Mouse (Mus musculus) midbrain, embryonic 11.5 days (tissue): ENCODE measurements around the gene Ergic1. TPM values are rescaled to one million over a fixed set of nuclear protein-coding genes. Genes with fewer than 3 reads are reported as not detected.

ENCODE experiments used
- ATAC-seq: fragments of 200-750 bp; cut with Nextera tagmentation; 2 replicates; pipeline ENCODE4 v1.8.0; 2017; ENCODE audit warnings: moderate TSS enrichment, moderate library complexity; ENCODE audit not compliant: low FRiP score
- DNase-seq: peaks from one replicate; pipeline ENCODE4 v3.0.0; 2015; ENCODE audit warnings: low spot score; ENCODE audit errors: missing footprints
- H3K27ac ChIP-seq: fragments of 300-500 bp; sonication (generic); 2 replicates; pipeline ENCODE4 v1.5.1; 2014; ENCODE audit warnings: low read depth, low read length
- H3K27me3 ChIP-seq: fragments of 300-500 bp; sonication (generic); 2 replicates; pipeline ENCODE4 v1.6.1; 2014; ENCODE audit warnings: mild to moderate bottlenecking, low read length, moderate library complexity, mixed read lengths; ENCODE audit not compliant: control insufficient read depth, insufficient read depth
- H3K36me3 ChIP-seq: fragments of 300-500 bp; sonication (generic); 2 replicates; pipeline ENCODE4 v1.6.1; 2014; ENCODE audit warnings: mild to moderate bottlenecking, low read length, moderate library complexity, mixed read lengths; ENCODE audit not compliant: control insufficient read depth, insufficient read depth
- H3K4me1 ChIP-seq: fragments of 300-500 bp; sonication (generic); 2 replicates; pipeline ENCODE4 v1.6.1; 2014; ENCODE audit warnings: low read length; ENCODE audit not compliant: control insufficient read depth, insufficient read depth
- H3K4me2 ChIP-seq: fragments of 300-500 bp; sonication (generic); 2 replicates; pipeline ENCODE4 v1.6.1; 2014; ENCODE audit warnings: mild to moderate bottlenecking, moderate library complexity
- H3K4me3 ChIP-seq: fragments of 300-500 bp; sonication (generic); 2 replicates; pipeline ENCODE4 v1.5.1; 2014; ENCODE audit warnings: low read depth, low read length
- H3K9ac ChIP-seq: fragments of 300-500 bp; sonication (generic); 2 replicates; pipeline ENCODE4 v1.6.1; 2014; ENCODE audit warnings: low read length
- H3K9me3 ChIP-seq: fragments of 300-500 bp; sonication (generic); 2 replicates; pipeline ENCODE4 v1.6.1; 2016; ENCODE audit warnings: low read length; ENCODE audit not compliant: control insufficient read depth
- WGBS: fragments of 180-500 bp; shearing (Covaris S2); extraction: QIAGEN DNeasy Blood & Tissue Kit; methylation state at CpG from one replicate; pipeline ENCODE4 v1.1.7; 2014; 5-methylcytosine and 5-hydroxymethylcytosine counted together
- polyA plus RNA-seq: library from polyadenylated mRNA; unstranded; fragments of >200 nt; fragmentation: Nextera tagmentation; extraction: Ambion mirVana; gene quantifications from 2 replicates; pipeline ENCODE4 v1.2.1, GENCODE M21; 2014

Ergic1 gene
- polyA plus RNA-seq, 1 experiment from 2014 or later = 129 TPM

DNA sequence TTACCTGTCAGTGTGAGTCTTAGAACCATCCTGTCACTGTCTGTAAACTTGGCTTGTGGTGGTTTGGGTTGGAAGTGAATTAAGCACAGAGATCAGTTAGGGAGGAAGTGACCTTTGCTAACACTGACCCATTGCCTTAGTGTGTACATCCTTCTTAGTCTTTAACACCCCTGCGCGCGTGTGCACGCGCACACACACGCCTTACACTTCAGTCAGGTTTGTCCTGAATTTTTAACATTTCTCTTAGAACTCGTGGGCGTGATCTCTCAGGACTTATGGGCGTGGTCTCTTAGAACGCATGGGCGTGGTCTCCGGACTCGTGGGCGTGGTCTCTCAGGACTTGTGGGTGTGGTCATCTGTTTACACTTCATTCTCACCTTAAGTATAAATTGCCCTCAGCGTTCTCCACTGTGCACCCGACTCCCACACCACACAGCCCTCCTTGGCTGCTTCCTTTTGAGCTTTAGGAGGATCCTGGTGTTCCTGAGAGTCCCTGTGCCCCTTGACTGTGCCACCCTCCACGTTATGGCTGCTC is 39.7 kb downstream of the Ergic1 start:
- H3K27ac ChIP-seq = no peak overlapping the region
- ATAC-seq = no peak

GRCm38 (mm10) chr17:26601514-26601913 is 40.2 kb downstream of the Ergic1 start:
- Histone ChIP-seq H3K9ac (no peak overlapping the region), H3K27me3 (no peaks in the 10 kb centered on the region), H3K4me3 (no peak overlapping the region), H3K4me1 (peaks cover 5% of the 10 kb centered on the region), H3K9me3 (no peaks in the 10 kb centered on the region), H3K4me2 (no peak overlapping the region), H3K27ac (no peak overlapping the region), H3K36me3 (no peaks in the 10 kb centered on the region)
- WGBS = 82% methylated on average over 6 of the region's 6 CpGs
- ATAC-seq (no peak), DNase-seq (no peak)

More for the DNA sequence above, 39.7 kb downstream of the Ergic1 start:
- Histone ChIP-seq H3K4me3 (no peak overlapping the region), H3K4me1 (peaks cover 5% of the 10 kb centered on the region), H3K9ac (no peak overlapping the region), H3K9me3 (no peaks in the 10 kb centered on the region), H3K4me2 (no peak overlapping the region), H3K27me3 (no peaks in the 10 kb centered on the region), H3K36me3 (no peaks in the 10 kb centered on the region)
- WGBS = 74% methylated on average over 17 of the region's 17 CpGs
- DNase-seq = no peak

- H3K27ac ChIP-seq = no peak overlapping the region
Observed at GRCm38 (mm10) chr17:26601926-26602325, 40.6 kb downstream of the Ergic1 start.

DNA sequence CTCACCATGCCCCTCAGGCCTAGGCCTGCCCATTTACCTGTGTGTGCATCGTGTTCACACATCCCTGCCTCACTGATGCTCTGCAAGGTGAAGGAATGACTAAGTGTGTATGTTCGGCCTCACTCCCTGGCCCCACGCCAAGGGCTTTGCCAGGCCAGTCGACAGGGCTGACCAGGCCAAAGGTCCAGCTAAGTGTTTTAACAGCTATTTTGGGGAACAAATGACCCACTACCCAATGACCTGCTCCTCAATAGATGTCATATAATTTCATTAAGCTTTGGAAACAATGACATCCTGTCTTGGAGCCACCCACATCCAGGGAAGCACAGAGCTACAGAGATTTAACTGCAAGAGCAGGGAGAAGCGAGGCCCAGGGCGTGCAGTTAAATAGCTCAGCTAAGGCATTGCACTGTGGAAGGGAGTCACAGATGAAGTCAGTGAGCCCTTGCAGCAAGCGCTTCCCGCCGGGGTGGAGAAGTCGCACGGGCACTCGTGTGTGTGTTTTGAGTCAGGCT is 41.1 kb downstream of the Ergic1 start:
- Histone ChIP-seq H3K36me3 (no peaks in the 10 kb centered on the region), H3K9ac (no peak overlapping the region), H3K4me1 (peaks cover 5% of the 10 kb centered on the region), H3K4me2 (no peak overlapping the region), H3K27ac (no peak overlapping the region), H3K4me3 (no peak overlapping the region), H3K9me3 (no peaks in the 10 kb centered on the region), H3K27me3 (no peaks in the 10 kb centered on the region)
- ATAC-seq = no peak
- WGBS = 82% methylated on average over 12 of the region's 12 CpGs
- no peak for DNase-seq

More at GRCm38 (mm10) chr17:26601926-26602325, 40.6 kb downstream of the Ergic1 start:
- H3K9me3 ChIP-seq = no peaks in the 10 kb centered on the region
- H3K4me3 ChIP-seq = no peak overlapping the region
- no peaks in the 10 kb centered on the region for H3K36me3 ChIP-seq
- H3K27me3 ChIP-seq = no peaks in the 10 kb centered on the region
- H3K4me1 ChIP-seq = peaks cover 5% of the 10 kb centered on the region
- 56% methylated on average over 6 of the region's 6 CpGs for WGBS
- ATAC-seq (no peak), DNase-seq (no peak)
- no peak overlapping the region for H3K9ac ChIP-seq
- no peak overlapping the region for H3K4me2 ChIP-seq

DNA sequence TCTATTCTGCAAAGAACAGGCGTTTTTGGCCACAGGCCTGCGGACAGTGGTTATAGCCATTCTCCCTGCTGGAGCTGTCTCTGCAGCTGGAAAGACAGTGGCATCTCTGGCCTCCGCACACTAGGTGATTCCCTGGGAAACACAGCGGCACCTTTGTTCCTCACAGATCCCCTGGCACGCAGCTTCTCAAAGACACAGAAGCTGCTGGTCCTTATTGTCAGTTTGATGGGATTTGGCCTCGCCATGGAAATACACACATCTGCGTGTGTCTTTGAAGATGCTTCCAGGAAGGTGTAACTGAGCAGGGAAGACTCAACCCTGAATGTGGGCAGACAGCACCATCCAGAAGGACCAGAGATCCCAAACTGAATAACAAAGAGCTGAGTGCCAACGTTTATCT is 42.0 kb downstream of the Ergic1 start:
- WGBS = 86% methylated on average over 8 of the region's 8 CpGs
- no peaks in the 10 kb centered on the region for H3K9me3 ChIP-seq
- H3K4me1 ChIP-seq = peaks cover 5% of the 10 kb centered on the region
- H3K4me3 ChIP-seq = no peak overlapping the region
- no peaks in the 10 kb centered on the region for H3K36me3 ChIP-seq
- H3K27me3 ChIP-seq = no peaks in the 10 kb centered on the region
- no peak overlapping the region for H3K9ac ChIP-seq
- no peak overlapping the region for H3K27ac ChIP-seq
- no peak for DNase-seq
- ATAC-seq = no peak
- no peak overlapping the region for H3K4me2 ChIP-seq

DNA sequence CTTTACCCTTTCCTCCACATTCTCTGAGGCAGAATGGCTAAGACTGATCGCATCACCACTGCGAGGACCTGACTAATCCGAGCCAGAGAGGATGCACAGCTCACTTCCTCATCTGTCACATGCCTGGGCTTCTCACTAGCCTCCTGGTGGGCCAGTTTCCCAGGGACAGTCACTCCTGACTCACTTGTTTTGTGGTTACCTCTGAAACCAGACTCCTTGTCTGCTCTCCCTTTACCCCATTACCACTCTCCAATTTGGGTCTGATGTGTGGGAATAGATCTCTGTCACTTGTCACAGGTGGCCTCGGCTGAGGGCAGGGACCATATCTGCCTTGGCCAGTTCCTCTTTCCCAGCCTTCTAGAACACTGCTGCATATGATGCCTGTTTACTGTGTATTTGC is 44.3 kb downstream of the Ergic1 start:
- peaks cover 4% of the 10 kb centered on the region; the same call in 1 of the 2 replicates for H3K36me3 ChIP-seq
- H3K4me2 ChIP-seq = no peak overlapping the region
- no peak overlapping the region for H3K9ac ChIP-seq
- H3K27me3 ChIP-seq = no peaks in the 10 kb centered on the region
- 94% methylated on average over 4 of the region's 4 CpGs for WGBS
- ATAC-seq = no peak
- H3K4me1 ChIP-seq = peaks cover 5% of the 10 kb centered on the region
- H3K4me3 ChIP-seq = no peak overlapping the region
- no peak for DNase-seq
- H3K9me3 ChIP-seq = no peaks in the 10 kb centered on the region
- H3K27ac ChIP-seq = no peak overlapping the region

DNA sequence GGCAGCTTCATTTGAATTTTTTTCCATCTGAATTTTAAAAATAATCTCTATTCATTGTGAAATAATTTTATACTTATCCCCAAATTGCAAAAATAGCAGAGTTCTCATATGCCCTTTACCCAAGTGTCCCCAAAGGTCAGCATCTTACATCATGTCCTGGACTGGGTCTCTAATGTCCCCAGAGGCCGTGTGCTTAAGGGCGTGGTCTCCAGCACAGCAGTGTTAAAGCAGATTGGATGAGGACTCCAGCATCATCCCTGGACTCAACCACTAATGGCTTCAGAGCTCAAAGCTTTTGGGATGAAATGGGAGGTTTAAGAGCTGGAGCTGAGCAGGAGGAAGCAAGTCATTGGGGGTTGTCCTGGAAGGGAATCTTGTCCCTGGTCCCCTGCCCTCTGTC is 45.2 kb downstream of the Ergic1 start:
- H3K4me1 ChIP-seq = peaks cover 4% of the 10 kb centered on the region
- ATAC-seq = no peak
- H3K9me3 ChIP-seq = no peaks in the 10 kb centered on the region
- no peak for DNase-seq
- H3K4me2 ChIP-seq = no peak overlapping the region
- WGBS = 91% methylated on average over 2 of the region's 2 CpGs
- no peak overlapping the region for H3K4me3 ChIP-seq
- no peaks in the 10 kb centered on the region for H3K27me3 ChIP-seq
- no peak overlapping the region for H3K27ac ChIP-seq
- H3K9ac ChIP-seq = no peak overlapping the region
- H3K36me3 ChIP-seq = peaks cover 4% of the 10 kb centered on the region; the same call in 1 of the 2 replicates

- Histone ChIP-seq H3K4me3 (no peak overlapping the region), H3K36me3 (peaks cover 4% of the 10 kb centered on the region; the same call in 1 of the 2 replicates), H3K4me2 (no peak overlapping the region), H3K9ac (no peak overlapping the region), H3K4me1 (no peaks in the 10 kb centered on the region), H3K27me3 (no peaks in the 10 kb centered on the region), H3K9me3 (no peaks in the 10 kb centered on the region), H3K27ac (no peak overlapping the region)
- WGBS = 97% methylated on average over 3 of the region's 3 CpGs
- no peak for ATAC-seq
- no peak for DNase-seq
Observed at GRCm38 (mm10) chr17:26608348-26608747, 47.1 kb downstream of the Ergic1 start.

GRCm38 (mm10) chr17:26608877-26609276 is 47.6 kb downstream of the Ergic1 start:
- ATAC-seq = no peak
- H3K4me3 ChIP-seq = no peak overlapping the region
- DNase-seq = no peak
- H3K9ac ChIP-seq = no peak overlapping the region
- H3K27me3 ChIP-seq = no peaks in the 10 kb centered on the region
- H3K27ac ChIP-seq = no peak overlapping the region
- 98% methylated on average over 8 of the region's 8 CpGs for WGBS
- no peak overlapping the region for H3K4me2 ChIP-seq
- peaks cover 4% of the 10 kb centered on the region; the same call in 1 of the 2 replicates for H3K36me3 ChIP-seq
- no peaks in the 10 kb centered on the region for H3K9me3 ChIP-seq
- no peaks in the 10 kb centered on the region for H3K4me1 ChIP-seq
